Mouse (Mus musculus) megakaryocyte, embryonic 14.5 days (primary cell): ENCODE measurements around the gene Dusp18.

Source experiments
- FLI1 ChIP-seq: IDR thresholded peaks from 2 replicates; pipeline ENCODE4 v1.6.1; 2012; ENCODE audit warnings: low read length, inconsistent platforms, mixed read lengths
- GATA1 ChIP-seq: IDR thresholded peaks from 3 replicates; pipeline ENCODE4 v1.6.1; 2012; ENCODE audit warnings: mixed read lengths, low read length, inconsistent platforms, borderline replicate concordance

- TF ChIP-seq GATA1: no peak
- no peak for TF ChIP-seq FLI1
Observed at GRCm38 (mm10) chr11:3862661-3863453, 32.2 kb upstream of the Dusp18 start.
